Mouse (Mus musculus): ENCODE measurements at regions not wholly inside any gene's neighbourhood (a gene's known extent, or its start where the extent isn't known, plus 50 kb on each side); places are given as distances from the start of the nearest gene placed in this dataset.

DNA sequence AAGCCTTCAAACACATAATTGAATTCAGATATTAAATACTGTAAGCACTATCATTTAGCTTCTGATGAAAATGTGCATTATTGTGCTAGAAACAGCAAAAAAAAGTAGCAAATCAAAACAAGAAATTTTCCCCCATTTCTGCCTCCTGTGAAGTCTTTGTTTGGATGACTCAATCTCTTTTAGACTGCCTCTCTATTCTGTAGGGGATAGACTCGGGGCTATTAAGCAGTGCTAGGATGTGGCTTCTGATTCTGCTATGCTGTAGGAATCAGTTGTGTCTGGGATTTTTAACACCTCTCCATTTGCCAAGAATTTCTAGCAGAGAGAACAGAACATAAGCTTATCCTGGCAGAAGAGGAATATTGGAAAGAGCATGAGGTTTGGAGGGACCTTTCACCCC lies 775.2 kb downstream of the Tmem114 start:
- DNase-seq (ENCODE audit: low spot score) (no peak), ATAC-seq (replicated peaks; ENCODE audit: low FRiP score) (no peak)

DNA sequence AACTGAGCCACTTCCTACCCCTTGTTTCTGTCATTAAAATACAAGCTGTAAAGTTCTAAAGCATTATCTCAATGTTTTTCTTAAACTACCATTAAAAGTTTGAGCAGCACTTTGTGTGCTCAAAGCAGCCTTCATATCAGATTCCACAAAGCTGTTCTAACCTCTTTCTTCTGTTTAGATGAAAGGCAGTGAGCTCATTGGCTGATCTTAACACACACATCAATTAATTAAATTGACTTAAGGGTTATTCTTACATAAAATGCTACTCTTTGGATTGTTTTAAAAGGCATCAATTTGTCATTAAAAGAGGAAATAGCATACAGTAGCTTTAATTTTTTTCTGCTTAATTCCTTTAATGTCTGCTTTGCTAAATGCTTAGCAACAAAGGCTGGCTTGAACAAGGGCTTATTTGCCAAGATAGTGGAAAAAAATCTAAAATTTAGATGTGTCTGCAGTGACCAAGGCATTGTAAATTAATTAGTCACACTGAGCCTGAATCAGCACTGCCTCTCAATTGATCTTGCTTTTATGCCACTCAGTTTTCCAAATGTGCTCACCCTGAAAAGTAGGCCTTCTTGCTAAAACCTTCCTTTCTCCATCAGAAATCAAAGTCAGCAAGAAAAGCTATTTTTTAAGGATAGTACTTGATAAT lies 777.5 kb downstream of the Tmem114 start:
- no peak for DNase-seq (ENCODE audit: low spot score)
- Histone ChIP-seq H3K36me3 (ENCODE audit: control insufficient read depth, insufficient read depth, low read length) (no peaks in the 10 kb centered on the region), H3K9ac (ENCODE audit: low read length) (no peak overlapping the region), H3K4me3 (ENCODE audit: low read depth, low read length) (no peak overlapping the region), H3K4me1 (replicated peaks; ENCODE audit: control insufficient read depth, insufficient read depth, low read length) (no peaks in the 10 kb centered on the region), H3K4me2 (ENCODE audit: low read depth, low read length, severe bottlenecking) (no peak overlapping the region), H3K9me3 (ENCODE audit: control insufficient read depth, low read length) (no peaks in the 10 kb centered on the region), H3K27me3 (ENCODE audit: control insufficient read depth, insufficient read depth, low read length) (no peaks in the 10 kb centered on the region), H3K27ac (ENCODE audit: low read depth, low read length) (no peak overlapping the region)
- no peak for ATAC-seq (replicated peaks; ENCODE audit: low FRiP score)

More for the DNA sequence above, 775.2 kb downstream of the Tmem114 start:
- 49% methylated on average over 1 of the region's 1 CpGs for WGBS
- H3K4me2 ChIP-seq (ENCODE audit: low read depth, low read length, severe bottlenecking): no peak overlapping the region
- no peaks in the 10 kb centered on the region for H3K27me3 ChIP-seq (ENCODE audit: control insufficient read depth, insufficient read depth, low read length)
- H3K4me3 ChIP-seq (ENCODE audit: low read depth, low read length): no peak overlapping the region
- no peaks in the 10 kb centered on the region for H3K36me3 ChIP-seq (ENCODE audit: control insufficient read depth, insufficient read depth, low read length)
- H3K9me3 ChIP-seq (ENCODE audit: control insufficient read depth, low read length): no peaks in the 10 kb centered on the region
- H3K9ac ChIP-seq (ENCODE audit: low read length): no peak overlapping the region
- no peak overlapping the region for H3K27ac ChIP-seq (ENCODE audit: low read depth, low read length)
- H3K4me1 ChIP-seq (replicated peaks; ENCODE audit: control insufficient read depth, insufficient read depth, low read length): no peaks in the 10 kb centered on the region

DNA sequence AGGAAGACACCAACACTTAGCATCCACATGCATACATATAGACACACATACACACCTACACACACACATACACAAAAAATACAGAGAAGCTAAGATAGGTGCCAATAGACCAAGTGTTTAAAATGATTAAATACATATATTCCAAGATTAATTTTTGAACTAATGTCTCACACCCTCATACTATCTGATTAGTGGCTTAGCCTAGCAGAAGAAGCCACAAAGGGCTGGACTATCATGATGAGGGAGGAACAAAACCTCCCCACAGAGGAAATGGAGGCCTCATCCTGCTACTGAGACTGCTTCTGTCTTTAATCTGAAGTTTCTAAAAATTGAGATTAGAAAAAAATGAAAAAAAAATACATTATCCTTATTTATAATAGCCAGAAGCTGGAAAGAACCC lies 780.6 kb downstream of the Tmem114 start:
- ATAC-seq (replicated peaks; ENCODE audit: low FRiP score): no peak
- Histone ChIP-seq H3K9ac (ENCODE audit: low read length) (no peak overlapping the region), H3K4me2 (ENCODE audit: low read depth, low read length, severe bottlenecking) (no peak overlapping the region), H3K4me1 (replicated peaks; ENCODE audit: control insufficient read depth, insufficient read depth, low read length) (no peaks in the 10 kb centered on the region), H3K27ac (ENCODE audit: low read depth, low read length) (no peak overlapping the region), H3K27me3 (ENCODE audit: control insufficient read depth, insufficient read depth, low read length) (no peaks in the 10 kb centered on the region), H3K4me3 (ENCODE audit: low read depth, low read length) (no peak overlapping the region), H3K9me3 (ENCODE audit: control insufficient read depth, low read length) (no peaks in the 10 kb centered on the region), H3K36me3 (ENCODE audit: control insufficient read depth, insufficient read depth, low read length) (no peaks in the 10 kb centered on the region)
- no peak for DNase-seq (ENCODE audit: low spot score)

GRCm38 (mm10) chr16:7638955-7639755 lies 785.8 kb downstream of the Tmem114 start:
- Histone ChIP-seq H3K4me1 (replicated peaks; ENCODE audit: control insufficient read depth, insufficient read depth, low read length) (peaks cover 5% of the 10 kb centered on the region; the same call in 1 of the 2 replicates), H3K27ac (ENCODE audit: low read depth, low read length) (no peak overlapping the region), H3K27me3 (ENCODE audit: control insufficient read depth, insufficient read depth, low read length) (no peaks in the 10 kb centered on the region), H3K4me3 (ENCODE audit: low read depth, low read length) (no peak overlapping the region), H3K36me3 (ENCODE audit: control insufficient read depth, insufficient read depth, low read length) (no peaks in the 10 kb centered on the region), H3K9me3 (ENCODE audit: control insufficient read depth, low read length) (no peaks in the 10 kb centered on the region), H3K4me2 (ENCODE audit: low read depth, low read length, severe bottlenecking) (no peak overlapping the region), H3K9ac (ENCODE audit: low read length) (no peak overlapping the region)
- 75% methylated on average over 15 of the region's 15 CpGs for WGBS
- ATAC-seq (replicated peaks; ENCODE audit: low FRiP score) (no peak; the same call in 1 of the 2 replicates), DNase-seq (ENCODE audit: low spot score) (no peak)

- Histone ChIP-seq H3K4me3 (ENCODE audit: low read depth, low read length) (no peak overlapping the region), H3K4me1 (replicated peaks; ENCODE audit: control insufficient read depth, insufficient read depth, low read length) (peaks cover 5% of the 10 kb centered on the region; the same call in 1 of the 2 replicates), H3K9me3 (ENCODE audit: control insufficient read depth, low read length) (no peaks in the 10 kb centered on the region), H3K4me2 (ENCODE audit: low read depth, low read length, severe bottlenecking) (no peak overlapping the region), H3K36me3 (ENCODE audit: control insufficient read depth, insufficient read depth, low read length) (no peaks in the 10 kb centered on the region), H3K27me3 (ENCODE audit: control insufficient read depth, insufficient read depth, low read length) (no peaks in the 10 kb centered on the region), H3K27ac (ENCODE audit: low read depth, low read length) (no peak overlapping the region), H3K9ac (ENCODE audit: low read length) (no peak overlapping the region)
- ATAC-seq (replicated peaks; ENCODE audit: low FRiP score): no peak
- no peak for DNase-seq (ENCODE audit: low spot score)
Measured at GRCm38 (mm10) chr16:7637993-7638392, 786.9 kb downstream of the Tmem114 start.

DNA sequence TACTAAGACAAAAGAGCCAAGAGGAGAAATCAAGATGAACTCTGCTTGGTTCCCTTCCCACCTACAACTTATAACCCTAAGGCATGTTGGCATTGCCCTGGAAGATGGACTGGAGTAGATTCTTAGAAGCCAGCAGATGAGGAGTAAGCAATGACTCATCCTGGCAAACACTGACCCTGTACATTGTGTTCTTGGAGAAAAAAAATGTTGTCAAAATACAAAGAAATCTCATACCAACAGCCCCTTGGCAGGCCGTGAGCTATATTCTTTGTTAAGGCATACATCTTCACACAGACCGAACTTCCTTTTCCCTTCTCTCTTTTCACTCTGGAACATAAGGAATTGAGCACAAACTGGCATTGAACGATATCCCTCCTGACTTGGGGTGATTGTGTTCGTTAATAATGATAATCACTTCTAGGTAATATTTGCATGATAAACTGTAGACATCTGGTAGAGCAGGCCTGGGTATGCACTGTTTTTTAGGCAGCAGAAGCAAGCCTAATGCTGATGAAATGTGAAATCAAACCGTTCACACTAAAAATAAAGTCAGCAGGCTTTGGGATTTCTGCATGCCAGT lies 787.7 kb downstream of the Tmem114 start:
- WGBS: 52% methylated on average over 5 of the region's 5 CpGs
- no peak for ATAC-seq (replicated peaks; ENCODE audit: low FRiP score)
- no peak overlapping the region for H3K4me2 ChIP-seq (ENCODE audit: low read depth, low read length, severe bottlenecking)
- H3K9ac ChIP-seq (ENCODE audit: low read length): no peak overlapping the region
- H3K36me3 ChIP-seq (ENCODE audit: control insufficient read depth, insufficient read depth, low read length): no peaks in the 10 kb centered on the region
- DNase-seq (ENCODE audit: low spot score): no peak
- H3K4me1 ChIP-seq (replicated peaks; ENCODE audit: control insufficient read depth, insufficient read depth, low read length): peaks cover 5% of the 10 kb centered on the region; the same call in 1 of the 2 replicates
- no peak overlapping the region for H3K27ac ChIP-seq (ENCODE audit: low read depth, low read length)
- no peak overlapping the region for H3K4me3 ChIP-seq (ENCODE audit: low read depth, low read length)
- no peaks in the 10 kb centered on the region for H3K9me3 ChIP-seq (ENCODE audit: control insufficient read depth, low read length)
- H3K27me3 ChIP-seq (ENCODE audit: control insufficient read depth, insufficient read depth, low read length): no peaks in the 10 kb centered on the region

DNA sequence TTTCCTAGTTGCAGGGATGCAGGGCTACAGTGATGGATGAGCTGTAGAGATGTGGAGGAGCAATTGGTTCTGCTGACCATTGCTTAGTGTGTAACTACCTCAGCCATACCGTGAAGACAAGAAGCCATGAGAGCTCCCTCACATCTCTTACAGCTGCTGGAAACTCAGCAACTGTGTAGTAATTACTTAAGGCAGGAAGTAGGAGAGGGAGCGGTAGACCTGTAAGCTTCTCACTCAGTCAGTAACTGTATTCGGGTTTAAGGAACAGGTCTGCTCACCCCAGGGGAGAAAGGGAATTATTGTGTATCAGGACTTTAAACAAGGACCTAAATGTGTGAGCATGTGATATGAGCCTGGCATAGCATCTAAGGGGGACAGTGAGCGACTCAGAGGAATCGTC lies 788.6 kb downstream of the Tmem114 start:
- ATAC-seq (replicated peaks; ENCODE audit: low FRiP score) (no peak), DNase-seq (ENCODE audit: low spot score) (no peak)
- H3K27me3 ChIP-seq (ENCODE audit: control insufficient read depth, insufficient read depth, low read length): no peaks in the 10 kb centered on the region
- no peak overlapping the region for H3K27ac ChIP-seq (ENCODE audit: low read depth, low read length)
- H3K4me1 ChIP-seq (replicated peaks; ENCODE audit: control insufficient read depth, insufficient read depth, low read length): peaks cover 5% of the 10 kb centered on the region; the same call in 1 of the 2 replicates
- no peaks in the 10 kb centered on the region for H3K9me3 ChIP-seq (ENCODE audit: control insufficient read depth, low read length)
- no peak overlapping the region for H3K4me3 ChIP-seq (ENCODE audit: low read depth, low read length)
- WGBS: 82% methylated on average over 5 of the region's 5 CpGs
- H3K9ac ChIP-seq (ENCODE audit: low read length): no peak overlapping the region
- H3K36me3 ChIP-seq (ENCODE audit: control insufficient read depth, insufficient read depth, low read length): no peaks in the 10 kb centered on the region
- no peak overlapping the region for H3K4me2 ChIP-seq (ENCODE audit: low read depth, low read length, severe bottlenecking)

DNA sequence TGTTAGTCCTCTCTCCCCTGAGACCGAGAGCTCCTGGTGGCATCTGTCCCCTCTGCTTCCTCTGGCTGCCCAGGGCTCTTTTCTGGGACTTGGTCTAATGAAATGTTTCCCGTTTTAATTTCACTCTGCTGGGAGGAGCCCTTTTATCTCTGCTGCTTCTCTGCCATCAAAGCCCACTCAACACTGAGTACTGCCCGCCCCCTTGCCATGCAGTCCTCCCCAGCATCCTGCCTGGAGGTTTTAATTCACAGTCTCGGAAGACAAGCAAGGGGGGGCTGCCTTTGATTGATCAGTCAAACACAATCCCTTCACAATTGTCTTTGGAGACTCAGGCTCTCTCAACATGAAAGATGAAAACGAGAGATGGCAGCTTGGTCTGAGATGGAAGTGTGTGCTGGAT lies 792.5 kb downstream of the Tmem114 start:
- ATAC-seq (replicated peaks; ENCODE audit: low FRiP score): no peak
- H3K4me2 ChIP-seq (ENCODE audit: low read depth, low read length, severe bottlenecking): no peak overlapping the region
- H3K4me1 ChIP-seq (replicated peaks; ENCODE audit: control insufficient read depth, insufficient read depth, low read length): peaks cover 5% of the 10 kb centered on the region; the same call in 1 of the 2 replicates
- DNase-seq (ENCODE audit: low spot score): no peak
- no peaks in the 10 kb centered on the region for H3K27me3 ChIP-seq (ENCODE audit: control insufficient read depth, insufficient read depth, low read length)
- H3K36me3 ChIP-seq (ENCODE audit: control insufficient read depth, insufficient read depth, low read length): no peaks in the 10 kb centered on the region
- no peak overlapping the region for H3K27ac ChIP-seq (ENCODE audit: low read depth, low read length)
- no peak overlapping the region for H3K9ac ChIP-seq (ENCODE audit: low read length)
- 3% methylated on average over 5 of the region's 5 CpGs for WGBS
- no peaks in the 10 kb centered on the region for H3K9me3 ChIP-seq (ENCODE audit: control insufficient read depth, low read length)
- no peak overlapping the region for H3K4me3 ChIP-seq (ENCODE audit: low read depth, low read length)
